Mouse (Mus musculus): Measurements from ENCODE around the gene Tango6. TPM values are rescaled to one million over a fixed set of nuclear protein-coding genes. Genes with fewer than 3 reads are reported as not detected.

The Tango6 gene
- polyA plus RNA-seq, 1 experiment from 2014 or later = 15.0 TPM

DNA sequence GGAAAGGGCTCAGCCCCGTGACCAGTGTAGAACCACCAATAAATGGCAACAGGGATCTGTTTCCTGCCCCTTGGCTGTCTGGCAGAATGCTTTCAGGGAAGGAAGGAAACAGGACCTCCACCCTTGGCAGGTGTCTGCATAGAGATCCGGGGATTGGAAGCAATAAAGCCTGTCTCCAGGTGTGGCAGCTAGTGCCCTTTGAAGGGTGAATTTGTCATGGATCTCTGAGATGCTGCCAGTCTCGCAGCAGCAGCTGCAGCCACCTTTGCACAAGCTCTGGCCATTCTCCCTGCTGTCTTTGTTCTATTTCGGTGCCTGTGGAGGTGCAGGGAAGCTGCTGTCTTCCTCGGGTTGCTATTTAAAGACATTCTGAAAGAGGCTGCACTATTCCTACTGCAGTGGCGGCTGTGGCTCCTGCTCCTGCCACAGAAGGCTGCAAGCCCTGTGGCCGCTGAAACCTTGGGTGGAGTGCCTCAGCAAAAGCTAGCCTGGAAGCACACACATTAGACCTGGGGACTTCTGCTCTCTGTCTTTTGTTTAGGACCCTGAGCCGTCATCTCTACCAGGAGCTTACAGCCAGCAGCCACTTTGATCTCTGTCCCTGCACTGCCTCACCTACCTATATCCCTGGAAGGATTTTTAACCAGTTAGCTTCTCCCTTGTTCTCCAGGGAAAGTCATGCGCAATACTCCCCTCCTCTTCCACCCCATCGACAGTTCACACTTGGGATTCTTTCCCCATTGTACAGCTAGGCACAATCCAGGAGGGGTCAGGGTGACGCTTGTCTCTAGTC lies 156.5 kb downstream of the Tango6 start:
- no peaks in the 10 kb centered on the region for H3K27me3 ChIP-seq (ENCODE audit: poor library complexity, severe bottlenecking)
- no peak for DNase-seq (ENCODE audit: extremely low spot score, low spot score)
- peaks cover 6% of the 10 kb centered on the region for H3K36me3 ChIP-seq (replicated peaks)
- peaks cover 16% of the 10 kb centered on the region for H3K4me1 ChIP-seq
- 42% methylated on average over 11 of the region's 11 CpGs for WGBS
- peak overlapping the region; percentile 66 for H3K27ac ChIP-seq
- no peak overlapping the region for H3K4me3 ChIP-seq
- H3K9me3 ChIP-seq = no peaks in the 10 kb centered on the region

GRCm38 (mm10) chr8:106850034-106850433 lies 167.2 kb downstream of the Tango6 start:
- DNase-seq (ENCODE audit: extremely low spot score, low spot score) = no peak
- H3K27me3 ChIP-seq (ENCODE audit: poor library complexity, severe bottlenecking) = no peaks in the 10 kb centered on the region
- no peak overlapping the region for H3K27ac ChIP-seq
- no peaks in the 10 kb centered on the region for H3K9me3 ChIP-seq
- peaks cover 20% of the 10 kb centered on the region for H3K36me3 ChIP-seq (replicated peaks)
- peaks cover 17% of the 10 kb centered on the region for H3K4me1 ChIP-seq
- H3K4me3 ChIP-seq = no peak overlapping the region
- WGBS = 91% methylated on average over 10 of the region's 10 CpGs

- Histone ChIP-seq H3K9me3 (no peaks in the 10 kb centered on the region), H3K4me1 (peaks cover 12% of the 10 kb centered on the region), H3K4me3 (no peak overlapping the region), H3K36me3 (replicated peaks) (peaks cover 20% of the 10 kb centered on the region), H3K27ac (no peak overlapping the region), H3K27me3 (ENCODE audit: poor library complexity, severe bottlenecking) (no peaks in the 10 kb centered on the region)
- 56% methylated on average over 8 of the region's 8 CpGs for WGBS
- DNase-seq (ENCODE audit: extremely low spot score, low spot score) = no peak
Observed at GRCm38 (mm10) chr8:106854534-106855241, 171.8 kb downstream of the Tango6 start.

DNA sequence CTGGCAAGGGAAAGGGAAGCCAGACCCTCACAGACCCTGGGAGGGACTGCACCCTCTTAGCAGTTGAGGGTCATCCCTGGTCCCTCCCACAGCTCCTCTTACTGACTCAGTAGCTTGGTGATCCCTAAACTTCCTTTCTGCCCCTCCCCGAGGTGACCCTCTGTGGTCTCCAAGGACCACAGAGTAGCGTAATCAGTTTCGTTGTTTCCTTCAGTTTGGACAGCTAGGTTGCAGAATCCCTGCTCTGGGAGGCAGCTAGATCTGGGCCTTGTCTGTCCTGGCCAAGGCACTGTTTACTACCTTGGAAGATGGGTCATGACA lies 172.3 kb downstream of the Tango6 start:
- Histone ChIP-seq H3K27me3 (ENCODE audit: poor library complexity, severe bottlenecking) (no peaks in the 10 kb centered on the region), H3K9me3 (no peaks in the 10 kb centered on the region), H3K4me3 (no peak overlapping the region), H3K36me3 (replicated peaks) (peaks cover 17% of the 10 kb centered on the region), H3K4me1 (peaks cover 12% of the 10 kb centered on the region), H3K27ac (no peak overlapping the region)
- DNase-seq (ENCODE audit: extremely low spot score, low spot score) = no peak
- 85% methylated on average over 3 of the region's 3 CpGs for WGBS

GRCm38 (mm10) chr8:106862845-106863244 lies 180.0 kb downstream of the Tango6 start:
- no peaks in the 10 kb centered on the region for H3K4me1 ChIP-seq
- no peaks in the 10 kb centered on the region for H3K9me3 ChIP-seq
- H3K27ac ChIP-seq = no peak overlapping the region
- H3K36me3 ChIP-seq (replicated peaks) = no peaks in the 10 kb centered on the region
- 92% methylated on average over 10 of the region's 10 CpGs for WGBS
- no peak overlapping the region for H3K4me3 ChIP-seq
- H3K27me3 ChIP-seq (ENCODE audit: poor library complexity, severe bottlenecking) = peaks cover 10% of the 10 kb centered on the region
- DNase-seq (ENCODE audit: extremely low spot score, low spot score) = no peak

DNA sequence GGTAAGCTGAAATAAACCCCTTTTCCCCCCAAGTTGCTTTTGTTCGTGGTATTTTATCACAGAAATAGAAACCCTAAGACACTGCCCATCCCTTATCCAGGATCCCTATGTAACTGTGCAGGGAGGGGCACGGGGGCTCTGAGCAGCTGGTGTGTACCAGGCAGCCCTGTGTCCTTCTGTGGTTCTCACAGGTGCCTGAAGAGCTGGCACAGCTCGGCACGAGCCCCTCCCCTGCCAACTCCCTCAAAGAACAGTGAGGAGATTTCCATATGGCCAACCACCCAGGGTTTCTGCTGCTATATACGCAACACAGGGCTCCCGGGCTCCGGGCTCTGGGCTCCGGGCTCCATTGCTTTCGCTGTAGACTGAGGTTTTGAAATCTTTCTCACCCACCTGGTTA lies 182.5 kb downstream of the Tango6 start:
- H3K4me1 ChIP-seq = peaks cover 11% of the 10 kb centered on the region
- no peak for DNase-seq (ENCODE audit: extremely low spot score, low spot score)
- no peak overlapping the region for H3K27ac ChIP-seq
- WGBS = 80% methylated on average over 9 of the region's 9 CpGs
- H3K36me3 ChIP-seq (replicated peaks) = no peaks in the 10 kb centered on the region
- peaks cover 35% of the 10 kb centered on the region for H3K27me3 ChIP-seq (ENCODE audit: poor library complexity, severe bottlenecking)
- no peaks in the 10 kb centered on the region for H3K9me3 ChIP-seq
- no peak overlapping the region for H3K4me3 ChIP-seq

DNA sequence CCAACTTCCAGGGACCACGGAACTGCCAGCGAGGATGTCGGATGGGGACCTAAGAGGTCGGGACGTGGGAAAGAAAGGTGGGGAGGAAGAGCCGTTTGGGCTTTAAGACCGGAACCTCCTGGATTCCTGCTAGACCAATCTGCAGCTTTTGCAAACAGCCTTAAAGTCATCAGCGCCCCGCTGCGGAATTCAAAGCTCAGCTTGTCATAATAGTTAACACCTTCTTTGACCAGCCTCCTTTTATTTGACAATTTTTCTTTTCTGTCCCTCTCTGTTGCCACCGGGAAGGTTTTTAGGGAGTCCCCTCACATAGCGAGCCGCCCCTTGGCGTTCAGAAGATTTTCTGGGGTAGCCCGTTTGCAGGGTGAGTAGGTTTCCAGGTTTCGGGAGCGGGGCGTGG lies 187.2 kb downstream of the Tango6 start, which contains the start of gene Has3:
Gene Has3, plus strand, starts transcription at position 192 of the 400 bp plus-strand sequence.
- WGBS = under 1% methylated on average over 18 of the region's 18 CpGs
- Histone ChIP-seq H3K4me3 (peak within 1 kb of the TSS; percentile 73), H3K36me3 (replicated peaks) (peaks cover 13% of the 10 kb centered on the region), H3K9me3 (no peaks in the 10 kb centered on the region), H3K4me1 (peaks cover 41% of the 10 kb centered on the region), H3K27ac (peak within 1 kb of the TSS; percentile 80), H3K27me3 (ENCODE audit: poor library complexity, severe bottlenecking) (peaks cover 79% of the 10 kb centered on the region)
- DNase-seq (ENCODE audit: extremely low spot score, low spot score) = no peak

DNA sequence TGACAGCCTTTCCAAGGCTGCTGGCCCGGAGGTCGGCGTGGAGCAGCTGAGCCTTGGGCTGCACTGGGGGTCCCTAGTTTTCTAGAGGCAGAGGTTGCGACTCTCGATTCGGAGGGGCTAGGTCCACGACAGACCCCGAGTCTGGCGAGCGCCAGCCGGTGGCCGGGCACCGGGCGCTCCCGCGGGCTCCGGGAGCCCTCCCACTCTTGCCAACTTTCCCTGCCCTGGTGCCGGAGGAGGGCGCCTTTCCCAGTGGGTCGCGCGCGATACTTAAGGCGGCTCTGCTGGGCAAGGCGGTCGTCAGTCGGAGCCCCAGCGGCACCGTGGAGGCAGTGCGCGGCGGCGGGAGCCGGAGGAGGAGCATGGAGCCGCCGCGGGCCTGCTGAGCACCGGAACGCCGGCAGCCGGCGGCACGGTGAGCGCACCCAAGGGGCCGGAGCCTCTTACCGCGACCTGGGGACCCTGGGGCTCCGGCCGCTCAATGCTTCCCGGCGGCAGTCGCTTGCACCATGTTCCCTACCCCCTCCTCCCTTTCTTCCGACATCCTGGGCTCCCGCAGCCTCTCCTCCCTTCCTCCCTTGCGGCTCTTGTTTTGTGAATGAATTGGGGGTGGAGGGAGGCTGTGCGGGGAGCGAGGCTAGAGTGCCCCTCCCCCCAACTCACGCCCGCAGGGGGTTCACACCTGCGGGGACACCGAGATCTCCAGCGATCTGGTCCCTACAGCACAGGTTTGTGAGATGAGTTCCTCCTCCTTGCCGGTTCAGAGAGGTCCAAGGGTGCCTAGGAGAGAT lies 187.9 kb downstream of the Tango6 start:
- WGBS = 0% methylated on average over 63 of the region's 63 CpGs
- Histone ChIP-seq H3K9me3 (no peaks in the 10 kb centered on the region), H3K27ac (peak overlapping the region; percentile 80), H3K4me1 (peaks cover 41% of the 10 kb centered on the region), H3K4me3 (peak overlapping the region; percentile 73), H3K36me3 (replicated peaks) (peaks cover 16% of the 10 kb centered on the region), H3K27me3 (ENCODE audit: poor library complexity, severe bottlenecking) (peaks cover 79% of the 10 kb centered on the region)
- peak; percentile 63 for DNase-seq (ENCODE audit: extremely low spot score, low spot score)

DNA sequence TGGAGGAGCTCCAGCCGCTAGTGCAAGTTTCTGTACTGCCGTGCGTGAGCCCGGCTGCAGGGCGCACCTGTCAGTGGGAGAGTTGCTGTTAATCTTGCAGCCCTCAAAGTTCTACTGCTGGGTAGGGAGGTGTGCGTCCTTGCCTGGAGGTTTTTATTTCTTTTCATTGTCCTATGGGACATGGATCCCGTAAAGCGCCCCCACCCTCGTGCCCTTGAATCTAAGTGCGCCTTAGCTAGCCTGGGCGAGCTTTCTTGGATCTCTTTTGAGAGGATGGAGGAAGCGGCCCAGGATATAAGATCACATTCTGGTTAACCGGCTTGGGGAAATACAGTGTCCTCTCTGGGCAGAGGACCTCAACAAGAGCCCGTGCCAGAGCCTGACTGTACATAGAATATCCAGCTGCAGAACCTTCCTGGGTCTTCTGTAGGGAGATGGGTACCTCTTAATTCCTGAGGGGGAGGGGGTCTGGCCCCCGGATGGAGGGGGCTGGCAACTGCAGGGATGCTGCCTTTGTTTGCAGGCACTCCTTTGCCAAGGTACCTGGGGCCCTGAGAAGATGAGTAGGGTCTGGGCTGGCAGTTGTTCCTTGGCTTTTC lies 188.6 kb downstream of the Tango6 start:
- Histone ChIP-seq H3K27me3 (ENCODE audit: poor library complexity, severe bottlenecking) (peaks cover 79% of the 10 kb centered on the region), H3K4me1 (peaks cover 41% of the 10 kb centered on the region), H3K4me3 (peak overlapping the region; percentile 73), H3K36me3 (replicated peaks) (peaks cover 23% of the 10 kb centered on the region), H3K9me3 (no peaks in the 10 kb centered on the region), H3K27ac (peak overlapping the region; percentile 80)
- DNase-seq (ENCODE audit: extremely low spot score, low spot score) = no peak
- WGBS = under 1% methylated on average over 15 of the region's 15 CpGs

DNA sequence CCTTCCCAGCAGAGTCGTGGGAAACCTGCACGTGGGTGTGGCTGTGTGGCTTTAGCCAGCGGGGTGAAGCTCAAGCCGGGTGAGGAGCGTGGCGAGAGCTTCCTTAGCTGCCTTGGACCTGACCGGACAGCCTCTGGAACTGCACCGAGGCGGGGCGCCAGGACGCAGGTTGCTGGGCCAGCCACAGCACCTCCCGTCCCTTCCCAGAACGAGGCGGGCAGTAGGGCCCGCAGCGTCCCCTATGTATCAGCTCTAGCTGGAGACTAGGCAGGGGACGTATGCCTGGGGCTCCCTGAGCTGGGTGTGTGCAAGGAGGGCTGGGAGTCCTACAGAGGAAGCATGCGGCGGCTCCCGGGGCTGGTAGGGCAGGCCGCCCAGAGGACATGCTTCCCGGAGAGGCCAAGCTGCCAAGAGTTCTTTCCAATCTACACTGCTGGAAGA lies 189.1 kb downstream of the Tango6 start:
- peak; percentile 67 for DNase-seq (ENCODE audit: extremely low spot score, low spot score)
- peaks cover 74% of the 10 kb centered on the region for H3K27me3 ChIP-seq (ENCODE audit: poor library complexity, severe bottlenecking)
- H3K27ac ChIP-seq = peak overlapping the region; percentile 80
- H3K36me3 ChIP-seq (replicated peaks) = peaks cover 28% of the 10 kb centered on the region
- H3K9me3 ChIP-seq = no peaks in the 10 kb centered on the region
- peak overlapping the region; percentile 73 for H3K4me3 ChIP-seq
- WGBS = under 1% methylated on average over 22 of the region's 22 CpGs
- H3K4me1 ChIP-seq = peaks cover 41% of the 10 kb centered on the region

DNA sequence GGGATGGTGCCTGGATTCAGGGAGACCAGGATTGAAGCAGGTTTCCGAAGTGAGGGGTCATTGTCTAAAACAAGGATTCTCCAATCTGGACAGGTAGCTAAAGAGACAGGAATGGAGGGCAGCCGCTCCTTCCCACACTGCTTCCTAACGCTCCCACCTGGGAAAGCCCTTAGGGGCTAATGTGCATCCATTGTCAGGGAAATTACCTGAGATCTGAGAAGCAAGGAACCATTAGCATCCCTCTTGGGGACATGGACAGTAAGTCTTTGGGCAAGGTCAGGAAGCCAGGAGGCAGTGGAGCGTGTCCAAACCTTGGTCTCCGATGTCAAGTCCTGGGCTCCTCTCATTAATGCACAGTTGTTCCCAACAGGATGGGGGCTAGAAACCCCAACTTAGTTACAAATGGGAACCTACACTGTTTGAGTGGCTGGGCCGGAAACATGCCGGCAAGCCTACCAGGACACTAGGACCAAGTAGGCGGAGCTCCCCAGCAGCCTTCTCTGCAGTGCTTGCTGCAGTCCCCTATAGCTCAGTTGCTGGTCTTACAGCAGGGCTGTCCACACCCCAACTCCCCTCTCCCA lies 189.7 kb downstream of the Tango6 start:
- no peak for DNase-seq (ENCODE audit: extremely low spot score, low spot score)
- Histone ChIP-seq H3K4me3 (peak overlapping the region; percentile 73), H3K27ac (no peak overlapping the region), H3K9me3 (no peaks in the 10 kb centered on the region), H3K4me1 (peaks cover 41% of the 10 kb centered on the region), H3K27me3 (ENCODE audit: poor library complexity, severe bottlenecking) (peaks cover 69% of the 10 kb centered on the region), H3K36me3 (replicated peaks) (peaks cover 34% of the 10 kb centered on the region)
- 4% methylated on average over 8 of the region's 8 CpGs for WGBS

DNA sequence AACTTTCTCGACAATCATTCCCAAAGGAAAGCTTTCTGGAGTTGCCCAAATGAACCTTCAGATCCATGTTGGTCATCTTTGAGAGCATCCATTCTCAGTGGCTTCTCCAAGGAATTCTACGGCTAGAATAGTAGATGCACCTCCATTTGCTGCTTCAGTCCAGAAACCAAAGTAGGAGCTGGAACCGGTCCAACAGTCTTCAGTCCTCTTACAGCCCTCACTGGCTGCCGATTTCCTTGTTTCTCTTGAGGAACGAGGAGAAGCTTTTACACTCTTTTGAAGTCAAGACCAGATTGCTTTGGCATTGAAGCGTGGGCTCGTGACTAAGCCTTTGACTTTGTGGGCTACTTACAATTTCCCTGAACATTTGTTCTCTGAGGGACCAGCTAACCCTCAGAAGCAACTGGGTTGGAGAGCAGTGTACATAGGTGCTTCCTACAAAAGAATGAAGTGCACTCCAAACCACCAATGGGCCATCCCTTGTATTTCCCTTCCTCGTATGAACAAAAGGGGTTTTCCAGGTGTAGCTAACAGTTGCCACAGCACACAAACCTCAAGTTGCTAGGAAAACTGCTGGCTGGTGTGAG lies 197.3 kb downstream of the Tango6 start:
- no peaks in the 10 kb centered on the region for H3K27me3 ChIP-seq (ENCODE audit: poor library complexity, severe bottlenecking)
- no peak overlapping the region for H3K27ac ChIP-seq
- DNase-seq (ENCODE audit: extremely low spot score, low spot score) = no peak
- no peak overlapping the region for H3K4me3 ChIP-seq
- no peaks in the 10 kb centered on the region for H3K9me3 ChIP-seq
- no peaks in the 10 kb centered on the region for H3K4me1 ChIP-seq
- 93% methylated on average over 8 of the region's 8 CpGs for WGBS
- peaks cover 98% of the 10 kb centered on the region for H3K36me3 ChIP-seq (replicated peaks)
